Mouse (Mus musculus) kidney, postnatal 10 days (tissue): Measurements from ENCODE around the gene Itga11.
"Not testable (repeated sequence)": the region's sequence is repeated elsewhere in the genome, so short reads cannot be mapped to it uniquely, and the experiment has no call there.

Experiments
- DNase-seq: peaks from one replicate; pipeline ENCODE4 v3.0.0; 2021; ENCODE audit warnings: mixed read lengths

The Itga11 gene

DNA sequence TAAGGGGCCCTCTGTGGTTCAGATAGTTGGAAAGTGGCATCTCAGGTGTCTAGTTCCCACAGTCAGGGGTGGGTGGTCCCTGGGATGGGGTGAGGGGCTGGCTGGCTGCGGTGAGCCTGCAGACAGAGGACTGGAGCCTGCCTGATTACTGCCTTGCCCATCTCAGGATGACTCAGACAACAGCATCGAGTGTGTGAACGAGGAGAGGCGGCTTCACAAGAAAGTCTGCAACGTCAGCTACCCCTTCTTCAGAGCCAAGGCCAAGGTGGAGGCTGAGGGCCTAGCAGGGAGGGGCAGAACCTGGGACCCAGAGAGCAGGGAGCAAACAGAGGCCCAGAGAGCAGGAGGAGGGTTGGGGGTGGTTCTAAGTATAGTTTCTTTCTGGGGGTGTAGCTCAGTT, 90.7 kb downstream of the Itga11 start:
- no peak for DNase-seq

DNA sequence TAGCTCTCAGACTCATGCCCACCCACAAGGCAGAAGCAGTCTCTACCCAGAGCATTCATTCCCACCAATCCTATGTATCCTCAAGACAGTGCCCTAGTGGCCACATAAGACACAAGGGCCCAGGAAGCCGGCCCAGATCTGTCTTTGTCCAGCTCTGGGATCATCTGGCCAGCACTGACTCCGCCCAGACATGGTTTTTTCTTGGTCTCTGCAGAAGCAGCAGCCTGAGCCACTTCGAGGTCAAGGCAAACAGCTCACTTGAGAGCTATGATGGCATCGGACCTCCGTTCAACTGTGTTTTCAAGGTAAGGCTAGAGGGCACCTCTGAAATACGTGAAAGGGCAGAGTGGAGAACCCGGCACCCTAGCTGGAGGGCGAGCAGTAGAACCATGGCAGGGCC, 95.1 kb downstream of the Itga11 start:
- no peak for DNase-seq

DNA sequence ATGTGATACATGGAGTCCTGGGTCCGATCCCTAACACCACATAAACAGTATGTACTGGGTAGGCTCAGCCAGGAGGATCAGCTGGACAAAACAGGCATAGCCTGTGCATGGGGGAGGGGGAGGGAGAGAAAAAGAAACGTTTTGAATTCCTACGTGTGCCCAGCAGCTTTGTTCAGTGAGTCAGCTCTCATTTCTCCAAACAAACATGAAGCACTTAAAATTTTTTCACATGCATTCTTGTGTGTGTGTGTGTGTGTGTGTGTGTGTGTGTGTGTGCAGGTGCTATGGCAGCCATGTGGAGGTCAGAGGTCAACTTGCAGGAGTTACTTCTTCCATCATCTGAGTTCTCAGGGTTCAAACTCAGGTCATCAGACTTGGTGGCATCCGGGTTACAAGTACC, 97.8 kb downstream of the Itga11 start:
- no peak for DNase-seq

DNA sequence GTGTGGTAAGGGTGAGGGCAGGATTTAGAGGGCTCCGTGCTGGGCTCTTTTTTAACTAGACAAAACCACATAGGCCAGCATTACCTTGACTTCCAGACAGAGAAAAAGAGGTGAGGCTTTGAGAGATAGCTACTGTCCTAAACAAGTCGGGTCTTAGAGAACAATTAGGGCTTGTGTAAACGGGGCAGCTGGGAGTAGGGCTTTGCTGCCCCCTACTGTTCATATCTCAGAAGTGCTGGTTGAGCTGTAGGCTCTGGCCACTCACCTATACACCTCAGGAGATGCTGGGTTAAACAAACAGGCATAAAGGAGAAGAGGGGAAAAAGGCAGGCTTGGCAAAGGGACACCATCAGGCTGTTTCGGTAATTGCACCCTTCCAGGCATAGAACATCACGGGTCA, 99.8 kb downstream of the Itga11 start:
- DNase-seq, result peak; percentile 75

DNA sequence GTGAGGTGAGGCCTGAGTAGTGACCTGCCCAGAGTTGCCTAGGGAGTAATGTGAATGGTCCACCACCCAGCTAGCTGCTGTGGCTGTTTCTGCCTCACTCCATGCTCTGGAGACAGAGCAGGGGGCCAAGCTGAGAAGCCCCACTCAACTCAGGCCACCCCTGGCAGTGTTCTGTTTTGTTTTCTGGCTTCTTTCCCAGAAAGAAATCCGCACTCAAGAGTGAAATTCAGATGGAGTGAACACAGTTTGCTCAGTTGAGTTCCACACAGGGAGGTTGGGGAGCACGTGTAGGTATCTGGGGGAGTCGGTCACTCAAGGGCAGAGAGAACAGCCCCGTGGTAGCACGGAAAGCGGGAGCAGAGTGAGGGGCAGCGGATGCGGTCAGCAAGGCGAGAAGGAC, 101.1 kb downstream of the Itga11 start:
- no peak for DNase-seq

DNA sequence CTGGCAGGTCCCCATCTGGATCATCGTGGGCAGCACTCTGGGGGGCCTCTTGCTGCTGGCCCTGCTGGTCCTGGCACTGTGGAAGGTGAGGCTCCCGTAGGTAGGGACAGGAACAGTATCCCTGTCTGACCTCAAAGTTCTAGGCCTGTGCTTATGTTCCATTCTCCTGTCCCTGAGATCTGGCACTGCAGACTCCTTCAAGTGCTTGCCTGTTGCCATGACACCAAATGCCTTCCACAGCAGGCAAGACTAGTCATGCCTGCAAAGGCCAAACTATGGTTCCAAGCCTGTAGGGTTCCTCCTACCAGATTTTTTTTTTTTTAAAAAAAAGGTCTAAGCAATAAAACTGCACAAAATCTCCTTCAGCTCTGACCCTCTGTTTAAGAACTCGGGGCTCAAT, 104.3 kb downstream of the Itga11 start:
- DNase-seq, result no peak

DNA sequence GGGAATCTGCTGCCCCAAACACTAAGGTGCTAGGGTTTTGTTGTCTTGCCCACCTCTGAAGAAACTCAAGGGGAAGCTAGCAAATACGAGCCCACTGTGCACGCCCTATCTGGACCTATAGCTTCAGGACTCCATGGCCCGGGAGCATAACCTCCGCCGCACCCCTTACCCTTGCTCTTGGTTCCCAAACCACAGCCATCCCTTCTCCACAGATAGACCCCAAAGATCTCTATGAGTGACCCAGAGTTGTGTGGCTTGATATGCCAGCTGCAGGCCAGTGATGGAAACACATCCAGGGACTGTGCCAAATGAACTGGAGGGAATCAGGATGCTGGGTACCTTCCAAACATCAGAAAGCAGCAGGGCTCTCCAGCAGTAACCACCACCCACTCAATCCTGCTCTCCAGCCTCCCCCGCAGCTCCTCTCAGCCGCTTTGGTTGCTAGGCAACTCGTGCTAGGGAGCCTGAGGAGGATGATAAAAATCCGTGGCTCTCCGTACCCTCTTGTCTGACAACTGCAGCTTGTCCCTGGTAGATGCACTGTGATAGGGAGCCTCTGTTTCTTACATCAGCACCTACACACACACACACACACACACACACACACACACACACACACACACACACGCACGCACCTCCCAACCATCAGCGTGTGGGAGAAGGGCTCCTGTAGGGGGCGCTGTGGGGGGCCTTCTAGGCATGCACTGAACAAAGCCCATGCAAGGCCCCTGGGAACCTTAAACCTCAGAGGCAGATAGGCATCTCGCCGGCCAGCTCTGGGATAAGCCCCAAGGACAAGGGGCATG, 105.6 kb downstream of the Itga11 start:
- DNase-seq, result peak; percentile 57

DNA sequence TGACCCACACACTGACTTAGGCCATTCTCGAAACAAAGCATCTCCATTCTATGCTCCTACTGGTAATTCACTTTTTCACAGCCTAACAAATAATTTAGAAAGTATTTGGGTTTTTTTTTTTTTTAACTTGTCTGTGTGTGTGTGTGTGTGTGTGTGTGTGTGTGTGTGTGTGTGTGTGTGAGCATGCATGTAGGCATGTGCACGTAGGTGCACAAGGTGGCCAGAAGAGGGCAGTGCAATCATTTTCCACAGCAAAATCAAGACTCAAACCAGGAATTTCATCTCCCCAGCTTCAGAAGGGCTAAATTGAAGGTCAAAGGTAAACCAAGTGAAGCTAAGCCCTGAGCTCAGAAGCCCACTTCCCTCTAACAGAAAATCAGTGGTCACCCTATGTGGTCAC, 106.6 kb downstream of the Itga11 start:
- DNase-seq, result no peak

DNA sequence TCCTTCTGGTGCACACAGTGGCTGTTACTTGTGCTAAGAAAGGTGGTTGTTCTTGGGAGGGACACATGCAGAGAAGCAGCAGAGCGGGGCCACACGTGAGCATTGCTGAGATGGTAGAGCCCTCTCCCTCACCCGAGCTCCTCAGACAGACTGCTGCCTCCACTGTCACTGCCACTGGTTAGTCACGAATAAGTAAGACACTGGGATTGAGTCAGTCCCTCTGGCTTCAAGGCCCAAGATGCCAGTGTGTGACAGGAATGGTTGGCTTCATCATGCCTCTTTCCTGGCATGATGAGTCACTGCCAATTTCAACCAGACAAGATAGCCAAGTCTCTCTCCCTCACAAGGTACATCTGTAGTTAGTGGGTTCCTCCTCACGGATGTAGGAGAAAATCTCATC, 109.1 kb downstream of the Itga11 start:
- DNase-seq, result no peak

DNA sequence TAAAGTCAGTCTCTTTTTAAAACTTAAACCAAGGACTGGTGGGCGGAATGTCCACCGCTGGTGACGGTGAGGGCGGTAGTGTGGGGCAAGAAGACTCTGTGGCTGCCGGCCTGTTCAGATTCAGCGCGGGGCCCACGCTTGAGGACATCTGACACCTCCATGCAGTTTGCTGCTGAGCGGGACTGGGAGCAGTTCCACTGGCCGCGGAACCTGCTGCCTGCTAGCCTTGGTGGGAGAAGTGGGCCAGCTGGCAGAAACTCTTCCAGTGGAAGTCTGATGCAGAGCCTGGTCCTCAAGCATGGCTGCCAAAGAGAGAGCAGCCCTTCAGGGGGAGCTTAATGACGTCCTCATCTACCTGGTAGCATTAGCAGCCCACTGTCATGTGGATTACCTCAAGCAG, 112.2 kb downstream of the Itga11 start:
- DNase-seq, result no peak

DNA sequence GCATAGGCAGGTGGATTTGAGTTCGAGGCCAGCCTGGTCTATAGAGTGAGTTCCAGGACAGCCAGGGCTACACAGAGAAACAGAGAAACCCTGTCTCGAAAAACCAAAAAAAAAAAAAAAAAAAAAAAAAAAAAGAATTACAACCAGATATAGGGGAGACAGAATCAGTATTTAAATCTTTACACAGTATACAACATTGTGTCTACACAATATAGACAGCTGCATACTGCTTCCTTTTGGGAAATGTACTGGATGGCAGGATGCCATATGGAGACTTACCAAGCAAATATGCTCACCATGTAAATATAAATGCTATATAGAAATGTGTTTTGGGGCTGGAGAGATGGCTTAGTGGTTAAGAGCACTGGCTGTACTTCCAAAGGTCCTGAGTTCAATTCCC, 121.6 kb downstream of the Itga11 start:
- DNase-seq, result not testable (repeated sequence)

DNA sequence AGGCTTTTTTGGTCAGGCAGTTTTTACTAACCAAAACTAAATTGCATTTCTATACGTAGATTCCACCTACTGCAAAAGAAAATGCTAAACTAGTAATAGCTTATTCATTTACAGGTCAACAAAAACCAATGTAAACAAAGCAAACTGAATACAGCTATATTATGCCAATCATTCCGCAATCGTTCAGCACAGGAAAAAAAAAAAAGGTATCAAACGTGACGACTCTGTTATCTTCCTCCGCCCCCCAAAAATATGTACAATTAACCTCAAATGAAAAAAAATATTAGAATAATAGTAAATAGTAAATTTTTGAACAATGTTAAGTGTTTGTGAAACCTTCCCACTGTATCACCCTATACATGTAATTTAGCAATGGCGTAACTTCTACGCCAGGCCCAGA, 132.5 kb downstream of the Itga11 start:
- DNase-seq, result no peak

DNA sequence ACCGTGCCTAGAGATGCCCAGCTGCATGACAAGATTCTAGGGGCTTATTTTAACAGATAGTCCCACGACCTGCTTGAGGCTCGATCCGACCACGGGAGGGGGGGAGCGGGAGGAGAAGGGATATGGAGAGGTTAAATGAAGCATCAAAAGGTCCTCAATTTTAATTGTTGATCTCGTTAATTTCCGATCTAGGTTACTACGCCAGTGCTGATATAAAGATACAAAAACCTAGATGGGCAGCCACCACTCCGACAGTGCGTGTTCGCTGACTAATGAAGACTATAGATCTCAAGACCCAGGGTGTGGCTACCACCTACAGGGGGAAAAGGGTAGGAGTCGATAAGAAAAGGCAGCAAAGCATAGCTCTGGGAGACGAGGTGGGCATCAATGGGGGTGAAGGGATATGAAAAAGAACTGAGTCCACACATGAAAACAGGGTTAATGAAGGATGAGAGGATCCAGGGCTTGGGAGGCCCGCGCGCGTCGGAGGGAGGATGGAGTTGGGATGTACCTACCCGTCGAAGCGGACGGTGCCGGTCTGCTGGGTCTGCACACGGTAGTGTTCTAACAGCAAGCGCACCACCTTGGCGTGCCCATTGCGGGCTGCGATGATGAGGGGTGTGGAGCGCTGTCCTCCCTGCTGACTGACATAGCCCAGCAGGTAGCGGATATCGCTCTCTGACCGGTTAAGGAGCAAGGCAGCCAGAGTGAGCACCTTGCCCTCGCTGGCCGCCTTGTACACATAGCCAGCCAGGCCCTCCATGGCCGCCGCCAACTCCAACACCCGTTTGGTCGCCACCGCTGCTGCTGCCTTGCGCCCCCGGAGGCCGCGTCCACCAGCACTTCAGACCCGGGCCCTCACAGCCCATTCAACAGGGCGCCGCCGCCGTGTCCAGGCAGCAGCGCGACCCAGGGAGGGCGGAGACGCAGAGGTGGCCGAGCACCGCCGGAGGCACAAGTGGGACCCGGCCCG, 133.2 kb downstream of the Itga11 start:
- DNase-seq, result no peak

DNA sequence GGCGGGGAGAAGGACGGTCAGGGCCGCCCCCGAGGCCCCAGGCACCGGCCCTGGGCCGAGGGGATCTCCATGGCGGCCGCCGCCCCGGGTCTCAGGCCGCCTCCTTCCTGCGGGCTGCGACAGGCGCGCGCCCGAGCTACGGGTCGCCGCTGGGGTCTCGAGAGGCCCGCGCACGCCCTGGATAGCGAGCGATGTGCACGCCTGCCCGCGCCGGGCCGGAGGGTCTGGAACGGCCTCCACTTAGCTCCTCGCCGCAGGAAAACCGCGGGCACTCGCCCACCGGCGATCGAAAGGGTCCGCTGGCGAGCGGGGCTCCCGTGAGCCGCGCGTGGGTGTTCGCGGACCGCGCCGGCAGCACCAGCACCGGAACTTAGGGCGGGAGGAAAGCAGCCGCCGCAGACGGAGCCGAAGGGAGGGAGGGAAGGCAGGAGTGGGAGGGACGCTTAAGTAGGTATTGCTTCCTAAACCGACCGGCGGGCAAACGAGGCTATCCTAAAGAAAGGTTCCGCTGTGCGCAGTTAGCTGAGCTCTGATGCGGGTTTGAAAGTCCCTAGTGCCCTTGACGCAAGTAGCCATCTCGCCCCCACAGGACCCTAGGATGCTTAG, 134.0 kb downstream of the Itga11 start, which contains the start of gene Fem1b:
Gene Fem1b, minus strand, starts transcription at position 419 of the 606 bp plus-strand sequence.
- DNase-seq, result peak; percentile 93

DNA sequence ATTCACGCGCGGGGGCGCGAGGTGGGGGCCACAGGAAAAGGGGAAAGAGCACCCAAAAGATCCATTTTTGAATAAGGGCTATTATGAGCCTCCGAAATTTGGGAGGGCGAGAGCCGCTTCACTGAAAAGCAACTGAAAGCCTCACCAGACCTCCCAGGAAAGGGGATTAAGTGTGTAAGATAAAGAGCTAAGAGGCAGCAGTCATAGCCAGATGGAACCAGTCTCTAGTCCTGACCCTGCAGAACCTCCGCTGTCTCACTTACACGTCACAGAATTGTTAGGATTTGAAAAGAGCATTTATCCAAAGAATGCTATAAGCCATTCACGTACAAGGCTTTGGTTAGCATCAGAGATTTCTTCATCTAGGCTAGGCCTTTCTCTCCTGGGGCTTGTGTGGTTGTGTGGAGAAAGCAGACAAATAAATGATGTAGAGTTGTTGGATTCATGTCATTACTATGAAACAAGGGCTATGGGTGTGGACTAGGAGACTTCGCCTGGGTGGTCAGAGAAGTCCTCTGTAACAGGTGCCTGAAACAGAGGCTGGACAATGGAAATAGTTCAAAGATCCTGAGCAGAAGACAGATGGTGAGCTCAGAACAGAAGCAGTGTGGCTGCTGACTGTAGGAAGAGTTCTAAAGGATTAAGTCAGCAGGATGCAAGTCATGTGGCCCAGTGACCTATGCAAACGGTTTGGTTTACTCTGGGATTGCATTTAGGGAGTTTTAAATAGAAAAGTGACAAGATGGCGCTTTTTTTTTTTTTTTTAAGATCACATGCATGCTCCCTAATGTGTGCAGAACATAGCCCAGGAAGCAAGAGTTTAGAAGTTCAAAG, 134.8 kb downstream of the Itga11 start:
- DNase-seq, result no peak

DNA sequence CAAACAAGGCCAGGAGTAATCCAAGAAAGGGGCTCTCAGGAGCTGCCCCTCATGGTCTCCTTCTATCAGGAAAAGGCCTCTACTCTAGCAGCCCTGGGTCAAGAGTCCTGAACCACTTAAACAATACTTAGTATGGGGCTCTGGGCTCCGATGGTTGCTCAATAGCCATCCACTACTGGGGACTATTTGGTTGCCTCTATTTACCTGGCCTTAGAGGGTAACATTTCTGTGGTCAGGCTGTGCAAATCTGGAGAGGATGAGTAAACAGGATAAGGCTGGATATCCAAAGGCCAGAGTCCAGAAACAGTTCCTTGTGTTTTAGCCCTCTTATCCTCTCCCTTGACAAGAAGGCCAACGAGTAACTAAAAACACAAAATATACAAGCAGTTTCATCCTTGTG, 137.1 kb downstream of the Itga11 start:
- no peak for DNase-seq

DNA sequence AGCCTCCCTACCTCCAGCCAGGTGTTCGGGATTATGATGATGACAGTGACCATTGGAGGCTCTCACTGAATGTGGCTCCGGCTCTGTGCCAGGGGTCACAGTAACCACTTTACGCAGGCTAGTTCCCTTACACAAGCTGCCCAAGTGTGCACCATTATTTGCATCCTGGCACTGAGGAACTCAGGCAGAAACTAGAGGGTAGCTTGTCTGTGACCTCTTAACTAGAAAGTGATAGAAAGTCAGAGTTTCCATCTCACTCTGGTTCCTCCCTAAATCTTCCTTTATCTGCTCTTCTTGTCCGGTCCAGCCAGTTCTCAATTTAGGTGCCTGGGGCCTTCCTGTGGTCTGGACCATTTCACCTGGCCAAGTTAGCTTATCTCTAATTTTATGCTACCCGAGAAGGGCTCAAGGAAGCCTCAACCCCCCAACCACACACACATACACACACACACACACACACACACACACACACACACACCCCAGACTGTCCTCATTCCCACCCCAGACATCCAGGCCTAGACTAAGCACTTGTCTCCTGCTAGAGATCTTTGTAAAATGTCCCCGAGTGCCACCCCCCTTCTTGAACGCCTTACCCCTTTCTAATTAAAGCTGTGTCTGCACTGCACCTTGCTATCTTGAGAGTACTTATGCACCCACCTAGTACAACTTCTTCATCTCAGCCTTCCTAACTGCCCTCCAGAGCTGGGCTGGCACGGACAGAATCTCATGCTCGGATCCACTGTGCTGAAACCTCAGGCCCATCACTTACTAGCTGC, 138.9 kb downstream of the Itga11 start:
- no peak for DNase-seq

DNA sequence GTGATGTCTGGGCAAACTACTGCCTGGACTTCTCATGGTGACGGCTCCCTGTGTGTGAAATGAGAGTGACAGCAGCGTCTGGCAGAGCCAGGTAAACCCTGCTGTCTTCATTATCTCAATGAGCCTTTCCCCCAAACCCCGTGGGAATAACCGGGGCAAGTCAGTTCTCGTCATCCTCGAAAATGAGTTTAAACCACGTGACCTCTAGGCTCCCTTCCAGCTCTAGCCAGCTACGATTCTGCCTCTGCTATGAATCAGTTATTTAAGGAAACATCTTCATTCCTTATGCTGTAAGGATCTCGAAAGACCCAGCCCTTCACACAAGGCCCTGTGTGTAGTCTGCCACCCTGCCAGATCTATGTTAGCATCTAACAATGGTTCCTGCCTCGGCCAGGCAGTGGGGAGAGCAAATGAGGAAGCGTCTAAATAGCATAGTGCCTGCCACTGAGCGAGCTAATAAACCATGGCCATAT, 139.5 kb downstream of the Itga11 start:
- DNase-seq, result peak; percentile 48

DNA sequence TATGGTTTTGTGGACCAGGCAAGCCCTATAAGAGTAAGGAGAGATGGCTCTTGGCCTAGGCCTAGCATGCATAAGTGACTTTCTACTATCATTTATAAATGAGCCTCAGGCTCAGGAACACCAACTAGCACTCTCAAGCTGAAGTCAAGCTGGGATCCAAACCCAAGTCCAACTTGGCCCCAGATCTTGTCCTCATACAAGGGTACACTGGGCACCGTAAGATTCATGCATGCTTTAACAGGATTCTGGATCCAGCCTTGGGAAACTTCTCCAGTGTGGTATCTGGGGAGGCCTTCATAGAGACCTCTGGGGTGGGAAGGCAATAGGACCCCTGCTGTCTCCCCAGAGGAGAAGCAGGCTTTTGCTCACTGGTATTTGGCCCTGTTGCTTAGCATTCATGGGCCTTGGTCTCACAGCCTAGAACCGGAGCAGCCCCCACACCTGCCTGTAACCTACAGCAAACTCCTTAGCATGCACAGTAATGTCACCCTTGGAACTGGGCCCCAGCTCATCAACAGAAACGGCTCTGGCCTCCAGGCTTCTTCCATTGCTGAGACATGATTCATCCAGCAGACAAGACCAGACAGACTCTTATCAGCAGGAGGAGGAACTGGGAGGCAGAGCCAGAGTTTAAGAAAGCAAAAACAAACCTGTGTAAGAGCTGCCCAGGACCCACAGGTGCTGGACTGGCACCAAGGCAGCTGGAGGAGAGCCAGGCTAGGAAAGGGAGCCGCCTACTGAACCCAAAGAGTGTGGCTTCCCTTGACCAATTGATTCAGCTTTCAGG, 140.4 kb downstream of the Itga11 start:
- peak; percentile 28 for DNase-seq

DNA sequence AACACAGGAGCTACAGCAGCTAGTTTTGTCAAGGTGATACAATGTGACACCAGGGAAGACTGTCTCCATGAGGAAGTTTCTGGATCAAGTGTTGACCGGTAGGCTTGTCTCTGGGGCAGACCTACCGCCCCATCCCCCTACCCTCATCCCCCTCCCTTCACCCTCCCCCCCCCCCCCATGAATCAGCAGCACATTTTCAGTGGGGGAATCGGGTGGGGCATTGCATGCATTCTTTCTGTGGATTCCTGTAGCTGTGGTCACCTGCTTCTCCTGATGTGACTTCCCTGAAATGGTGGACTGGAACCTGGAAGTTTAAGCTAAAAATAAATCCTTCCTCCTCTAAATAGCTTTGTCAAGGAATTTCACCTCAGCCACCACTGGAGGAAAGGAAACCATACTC, 141.9 kb downstream of the Itga11 start:
- DNase-seq, result no peak

DNA sequence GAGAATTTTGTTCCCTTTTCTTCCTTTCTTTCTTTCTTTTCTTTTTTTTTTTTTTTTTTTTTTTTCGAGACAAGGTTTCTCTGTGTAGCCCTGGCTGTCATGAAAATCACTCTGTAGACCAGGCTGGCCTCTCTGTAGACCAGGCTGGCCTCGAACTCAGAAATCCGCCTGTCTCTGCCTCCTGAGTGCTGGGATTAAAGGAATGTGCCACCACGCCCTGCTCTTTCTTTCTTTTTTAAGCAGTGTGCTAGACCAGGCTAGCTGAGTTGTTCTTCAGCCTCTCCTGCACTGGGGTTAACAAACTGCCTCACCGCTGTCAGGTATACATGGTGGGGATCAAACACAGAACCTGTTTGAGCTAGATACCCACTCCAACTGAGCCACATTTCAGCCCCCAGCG, 142.3 kb downstream of the Itga11 start:
- DNase-seq, result not testable (repeated sequence)
